Mouse (Mus musculus) embryonic facial prominence, embryonic 10.5 days (tissue): ENCODE measurements around the gene Emc10. TPM values are rescaled to one million over a fixed set of nuclear protein-coding genes. Genes with fewer than 3 reads are reported as not detected.
A peak's percentile ranks its signal among the peaks of the same experiment; 100 is the strongest.

ENCODE experiments used
- DNase-seq: peaks from one replicate; pipeline ENCODE4 v3.0.0-alpha.2; 2017; ENCODE audit warnings: low spot score
- H3K27ac ChIP-seq: fragments of 300-500 bp; sonication (generic); replicated peaks from 2 replicates; pipeline ENCODE4 v1.5.1; 2016; ENCODE audit warnings: mild to moderate bottlenecking
- H3K27me3 ChIP-seq: fragments of 300-500 bp; sonication (generic); replicated peaks from 2 replicates; pipeline ENCODE4 v1.6.1; 2016; ENCODE audit warnings: low read depth, mild to moderate bottlenecking; ENCODE audit not compliant: poor library complexity, severe bottlenecking
- H3K36me3 ChIP-seq: fragments of 300-500 bp; sonication (generic); replicated peaks from 2 replicates; pipeline ENCODE4 v1.6.1; 2016; ENCODE audit warnings: mild to moderate bottlenecking, moderate library complexity
- H3K4me1 ChIP-seq: fragments of 300-500 bp; sonication (generic); 2 replicates; pipeline ENCODE4 v1.6.1; 2016
- H3K4me3 ChIP-seq: fragments of 300-500 bp; sonication (generic); 2 replicates; pipeline ENCODE4 v1.5.1; 2016; ENCODE audit warnings: mild to moderate bottlenecking, moderate library complexity
- H3K9me3 ChIP-seq: fragments of 300-500 bp; sonication (generic); 2 replicates; pipeline ENCODE4 v1.6.1; 2016; ENCODE audit warnings: mild to moderate bottlenecking
- WGBS: fragments of 180-500 bp; shearing (Covaris S2); methylation state at CpG from one replicate; pipeline ENCODE4 v1.1.7; 2016; 5-methylcytosine and 5-hydroxymethylcytosine counted together
- polyA plus RNA-seq: library from polyadenylated mRNA; unstranded; fragments of >200 nt; fragmentation: Nextera tagmentation; extraction: Ambion mirVana; gene quantifications from 2 replicates; pipeline ENCODE4 v1.2.1, GENCODE M21; 2016

The Emc10 gene
- polyA plus RNA-seq, 1 experiment from 2014 or later: 82.7 TPM

DNA sequence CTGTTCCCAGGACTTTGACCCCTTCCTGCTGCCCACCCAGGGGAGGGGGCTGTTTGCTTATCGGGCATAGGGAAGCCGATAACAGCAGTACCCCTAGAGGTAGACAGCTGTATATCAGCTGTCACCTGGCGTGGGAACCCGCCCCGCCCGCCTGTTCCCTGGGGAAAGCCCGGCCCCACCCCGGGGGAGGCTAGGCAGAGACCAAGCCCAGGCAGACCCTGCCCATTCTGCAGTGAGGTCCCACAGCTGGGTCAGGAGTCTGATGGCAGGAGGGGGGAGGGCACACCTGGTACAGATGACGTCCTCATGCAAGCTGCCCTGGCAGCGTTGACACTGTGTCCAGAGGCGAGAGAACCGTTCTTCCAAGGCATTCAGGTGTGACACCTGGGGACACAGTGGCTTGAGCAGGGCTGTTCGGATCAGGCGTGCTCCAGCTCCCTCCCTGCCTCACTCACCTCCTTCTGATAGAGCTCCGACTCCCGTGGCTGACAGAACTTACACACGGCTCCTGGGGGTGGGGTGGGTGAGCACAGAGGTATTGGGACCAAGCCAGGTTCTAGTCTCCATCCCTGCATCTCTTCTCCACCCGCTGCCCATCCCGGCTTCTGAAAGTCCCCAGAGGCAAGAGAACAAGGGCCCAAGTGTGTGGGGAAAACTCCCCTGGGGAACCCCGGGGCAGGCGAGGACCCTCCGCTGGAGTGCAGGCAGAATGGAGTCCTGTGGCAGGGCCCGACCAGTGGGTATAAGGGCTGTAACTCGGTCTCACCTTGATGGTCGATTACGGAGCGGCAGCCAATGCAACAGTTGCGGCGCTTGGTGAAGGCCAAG, 36.8 kb upstream of the Emc10 start:
- no peak overlapping the region for H3K4me3 ChIP-seq
- no peak for DNase-seq
- no peaks in the 10 kb centered on the region for H3K9me3 ChIP-seq
- 88% methylated on average over 29 of the region's 29 CpGs for WGBS
- peaks cover 2% of the 10 kb centered on the region for H3K4me1 ChIP-seq
- H3K36me3 ChIP-seq: peaks cover 62% of the 10 kb centered on the region
- no peak overlapping the region for H3K27ac ChIP-seq
- H3K27me3 ChIP-seq: peaks cover 18% of the 10 kb centered on the region

GRCm38 (mm10) chr7:44531946-44532732, 35.8 kb upstream of the Emc10 start, which contains the start of gene Spib:
Gene Spib, minus strand, starts transcription at chr7:44532071.
- peaks cover 28% of the 10 kb centered on the region for H3K27me3 ChIP-seq
- 81% methylated on average over 4 of the region's 4 CpGs for WGBS
- no peak within 1 kb of the TSS for H3K27ac ChIP-seq
- H3K9me3 ChIP-seq: no peaks in the 10 kb centered on the region
- no peak within 1 kb of the TSS for H3K4me3 ChIP-seq
- no peak for DNase-seq
- H3K36me3 ChIP-seq: peaks cover 52% of the 10 kb centered on the region
- peaks cover 8% of the 10 kb centered on the region for H3K4me1 ChIP-seq

DNA sequence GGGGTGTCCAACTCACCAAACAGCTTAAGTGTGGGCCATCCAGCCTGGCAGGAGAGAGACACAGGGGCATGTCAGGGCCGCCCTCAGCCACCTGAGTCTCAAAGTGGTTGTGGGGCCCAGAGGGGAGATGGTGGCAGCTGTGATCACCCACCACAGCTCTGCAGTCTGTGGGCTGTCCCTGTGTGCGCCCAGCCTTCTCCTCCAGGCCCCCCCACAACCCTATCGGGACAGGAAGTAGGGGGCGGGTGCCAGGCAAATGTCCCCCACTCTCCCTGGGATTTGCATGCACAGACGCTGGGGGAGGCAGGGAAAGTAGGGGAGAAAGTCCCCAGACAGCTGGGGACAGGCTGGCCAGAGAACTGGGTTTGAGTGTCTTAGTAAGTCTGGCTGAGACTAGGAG, 34.9 kb upstream of the Emc10 start:
- no peak overlapping the region for H3K4me3 ChIP-seq
- DNase-seq: no peak
- 62% methylated on average over 5 of the region's 5 CpGs for WGBS

DNA sequence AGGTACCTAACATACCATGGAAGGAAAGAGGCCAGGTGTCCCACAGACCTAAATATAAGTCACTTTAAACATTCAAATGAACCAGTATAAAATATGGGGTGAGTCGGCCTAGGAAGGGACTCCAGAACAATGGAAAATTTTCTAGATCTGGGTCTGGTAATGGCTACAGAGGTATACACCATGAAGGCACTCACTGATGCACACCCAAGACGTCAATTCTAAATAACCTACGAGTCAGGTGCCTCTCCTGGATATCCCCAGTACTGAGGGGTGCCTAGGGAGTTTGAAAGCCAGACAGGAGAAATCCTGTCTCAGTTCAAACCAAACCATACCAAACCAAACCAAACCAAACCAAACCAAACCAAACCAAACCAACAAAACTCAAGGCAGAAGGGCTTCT, 34.2 kb upstream of the Emc10 start:
- H3K9me3 ChIP-seq: no peaks in the 10 kb centered on the region
- WGBS: 85% methylated on average over 3 of the region's 3 CpGs
- no peak overlapping the region for H3K27ac ChIP-seq
- DNase-seq: no peak
- no peak overlapping the region for H3K4me3 ChIP-seq
- peaks cover 36% of the 10 kb centered on the region for H3K36me3 ChIP-seq
- peaks cover 44% of the 10 kb centered on the region for H3K27me3 ChIP-seq
- peaks cover 10% of the 10 kb centered on the region for H3K4me1 ChIP-seq

More for the DNA sequence above, 34.9 kb upstream of the Emc10 start:
- H3K36me3 ChIP-seq: peaks cover 43% of the 10 kb centered on the region
- H3K27ac ChIP-seq: no peak overlapping the region
- peaks cover 8% of the 10 kb centered on the region for H3K4me1 ChIP-seq
- peaks cover 37% of the 10 kb centered on the region for H3K27me3 ChIP-seq
- H3K9me3 ChIP-seq: no peaks in the 10 kb centered on the region

DNA sequence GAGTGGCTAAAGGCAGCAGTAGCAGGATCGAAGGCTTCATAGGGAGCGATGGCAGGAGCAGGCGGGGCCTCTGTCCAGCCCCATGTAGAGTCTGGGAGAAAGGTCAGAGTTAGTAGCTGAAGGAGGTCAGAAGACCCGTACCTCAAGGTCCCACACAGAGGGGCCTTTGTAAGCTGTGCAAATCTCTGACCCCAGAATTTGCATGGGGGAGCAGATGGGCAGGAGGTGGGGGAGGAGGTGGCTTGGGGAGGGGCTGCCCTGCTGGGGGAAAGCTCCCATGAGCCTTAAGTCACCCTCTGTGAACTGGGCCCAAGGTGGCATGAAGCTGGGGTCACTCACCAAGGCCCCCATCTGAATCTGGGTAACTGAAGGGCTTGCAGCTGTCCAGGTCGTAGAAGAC, 33.2 kb upstream of the Emc10 start:
- peaks cover 20% of the 10 kb centered on the region for H3K4me1 ChIP-seq
- H3K27me3 ChIP-seq: peaks cover 54% of the 10 kb centered on the region
- no peak overlapping the region for H3K27ac ChIP-seq
- 51% methylated on average over 5 of the region's 5 CpGs for WGBS
- H3K36me3 ChIP-seq: peaks cover 26% of the 10 kb centered on the region
- H3K9me3 ChIP-seq: no peaks in the 10 kb centered on the region
- H3K4me3 ChIP-seq: no peak overlapping the region
- no peak for DNase-seq

DNA sequence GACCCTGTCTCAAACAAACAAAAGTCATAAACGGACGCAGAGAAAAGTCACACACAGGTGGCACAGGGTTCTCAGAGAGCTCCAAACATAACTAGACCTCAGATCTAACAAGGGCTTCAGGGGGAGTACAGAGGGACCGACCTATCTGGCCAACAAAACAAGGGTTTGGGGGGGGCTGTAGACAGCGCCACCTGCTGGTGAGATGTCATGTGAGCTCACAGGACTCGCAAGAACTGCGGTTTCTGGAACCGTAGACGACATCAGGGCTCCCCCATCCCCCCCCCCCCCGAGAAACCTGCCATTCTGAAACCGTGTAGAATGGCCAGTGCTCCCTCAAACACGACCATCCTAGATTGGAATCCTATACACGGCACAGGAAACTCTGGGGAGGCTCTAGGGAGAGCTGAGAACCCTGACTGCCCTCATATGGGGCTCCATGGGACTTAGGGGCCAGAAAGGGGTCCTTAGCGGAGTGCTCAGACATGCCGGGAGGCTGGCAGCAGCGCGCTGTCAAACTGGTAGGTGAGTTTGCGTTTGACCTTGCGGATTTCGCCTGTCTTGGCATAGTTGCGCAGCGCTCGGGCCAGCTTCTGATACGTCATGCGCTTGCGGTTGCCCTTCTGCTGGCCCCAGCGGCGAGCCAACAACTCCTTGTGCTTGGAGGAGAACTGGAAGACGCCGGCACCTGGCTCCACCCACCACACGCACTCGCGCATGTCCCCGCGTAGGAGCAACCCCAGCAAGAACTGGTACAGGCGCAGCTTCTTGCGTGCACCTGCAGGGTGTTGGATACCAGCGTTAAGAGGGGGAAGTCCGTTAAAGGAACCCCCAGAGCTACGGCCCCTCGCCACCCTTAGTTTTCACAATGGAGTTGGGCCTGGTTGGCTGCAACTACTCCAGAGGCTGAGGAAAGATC, 31.4 kb upstream of the Emc10 start:
- Histone ChIP-seq H3K9me3 (no peaks in the 10 kb centered on the region), H3K27ac (no peak overlapping the region), H3K27me3 (peaks cover 72% of the 10 kb centered on the region), H3K4me3 (peak overlapping the region; percentile 52), H3K4me1 (peaks cover 23% of the 10 kb centered on the region), H3K36me3 (peaks cover 8% of the 10 kb centered on the region)
- 6% methylated on average over 40 of the region's 40 CpGs for WGBS
- peak; percentile 78 for DNase-seq

GRCm38 (mm10) chr7:44526414-44527154, 30.3 kb upstream of the Emc10 start:
- no peaks in the 10 kb centered on the region for H3K36me3 ChIP-seq
- no peak overlapping the region for H3K27ac ChIP-seq
- peaks cover 24% of the 10 kb centered on the region for H3K4me1 ChIP-seq
- peaks cover 84% of the 10 kb centered on the region for H3K27me3 ChIP-seq
- H3K9me3 ChIP-seq: no peaks in the 10 kb centered on the region
- DNase-seq: no peak
- WGBS: 86% methylated on average over 14 of the region's 14 CpGs
- no peak overlapping the region for H3K4me3 ChIP-seq

DNA sequence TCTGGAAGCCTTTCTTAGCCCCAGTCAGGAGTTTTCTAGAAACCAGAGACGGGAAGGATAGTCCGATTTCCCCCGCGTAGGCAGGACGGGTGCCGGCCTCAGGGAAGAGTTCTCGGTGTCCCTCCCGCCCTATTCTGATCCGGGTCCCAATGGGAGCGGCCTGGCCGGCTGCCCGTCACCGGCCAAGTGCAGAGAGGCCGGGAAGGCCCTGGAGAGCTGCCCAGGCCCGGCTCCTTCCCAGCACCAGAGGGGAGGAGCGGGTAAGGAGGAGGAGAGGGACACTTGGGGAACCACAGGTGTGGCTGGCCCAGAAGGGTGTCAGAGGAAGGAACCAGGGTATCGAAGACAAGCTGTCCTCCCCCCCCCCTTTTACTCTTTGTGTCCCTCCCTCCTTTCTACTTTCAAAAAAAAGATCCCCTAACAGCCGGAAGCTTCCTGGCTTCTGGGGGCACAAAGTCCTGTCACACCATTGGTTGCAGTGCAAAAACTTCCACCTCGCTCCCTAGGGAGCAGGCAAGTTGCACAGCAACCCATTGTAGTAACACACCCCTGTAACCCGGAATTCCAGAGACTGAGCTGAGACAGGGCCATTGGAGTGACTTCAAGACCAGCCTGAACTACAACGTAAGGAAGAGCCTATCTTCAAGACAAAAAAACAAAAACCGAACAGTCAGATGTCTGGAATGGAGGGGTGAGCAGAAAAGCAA, 28.9 kb upstream of the Emc10 start:
- DNase-seq: peak; percentile 33
- Histone ChIP-seq H3K4me3 (peak overlapping the region; percentile 32), H3K9me3 (no peaks in the 10 kb centered on the region), H3K4me1 (peaks cover 27% of the 10 kb centered on the region), H3K36me3 (no peaks in the 10 kb centered on the region), H3K27ac (no peak overlapping the region), H3K27me3 (peaks cover 95% of the 10 kb centered on the region)
- WGBS: 14% methylated on average over 22 of the region's 22 CpGs

GRCm38 (mm10) chr7:44524502-44524901, 28.2 kb upstream of the Emc10 start, which contains the start of gene Mybpc2:
Gene Mybpc2, minus strand, starts transcription at chr7:44524656.
- WGBS: 29% methylated on average over 12 of the region's 12 CpGs
- Histone ChIP-seq H3K27ac (no peak within 1 kb of the TSS), H3K9me3 (no peaks in the 10 kb centered on the region), H3K4me1 (peaks cover 27% of the 10 kb centered on the region), H3K27me3 (peaks cover 90% of the 10 kb centered on the region), H3K4me3 (peak within 1 kb of the TSS; percentile 32), H3K36me3 (no peaks in the 10 kb centered on the region)
- DNase-seq: no peak

- no peak overlapping the region for H3K27ac ChIP-seq
- no peaks in the 10 kb centered on the region for H3K9me3 ChIP-seq
- no peak overlapping the region for H3K4me3 ChIP-seq
- H3K36me3 ChIP-seq: no peaks in the 10 kb centered on the region
- H3K27me3 ChIP-seq: peaks cover 80% of the 10 kb centered on the region
- WGBS: 80% methylated on average over 2 of the region's 2 CpGs
- no peak for DNase-seq
- H3K4me1 ChIP-seq: peaks cover 24% of the 10 kb centered on the region
Measured at GRCm38 (mm10) chr7:44523056-44523455, 26.7 kb upstream of the Emc10 start.

GRCm38 (mm10) chr7:44521710-44522109, 25.4 kb upstream of the Emc10 start:
- 4% methylated on average over 20 of the region's 20 CpGs for WGBS
- peaks cover 67% of the 10 kb centered on the region for H3K27me3 ChIP-seq
- H3K4me3 ChIP-seq: peak overlapping the region; percentile 42

More at GRCm38 (mm10) chr7:44521710-44522109, 25.4 kb upstream of the Emc10 start:
- H3K36me3 ChIP-seq: no peaks in the 10 kb centered on the region
- H3K27ac ChIP-seq: no peak overlapping the region
- peaks cover 18% of the 10 kb centered on the region for H3K4me1 ChIP-seq
- no peaks in the 10 kb centered on the region for H3K9me3 ChIP-seq
- DNase-seq: peak; percentile 79
